34 mouse cellular contexts compared by ENCODE assay signal in genomic region chr2:163901043-163901442, GRCm38 (mm10). TPM values are rescaled to one million over a fixed set of nuclear protein-coding genes. Genes with fewer than 3 reads are reported as not detected.
DNase-seq lines count a peak whose midpoint lies in the region; TF ChIP-seq lines count a peak whose summit lies in the region.
"Had no signal": no experiment of that assay in that cellular context is flagged by ENCODE, and none has a peak within 500 bp of the region (broad histone marks: within the 10 kb centered on the region; RNA-seq: fewer than 3 reads in every experiment).

No protein-coding gene starts in this region.

- TF ChIP-seq POLR2A in testis, adult 2 months (IDR thresholded peaks at IDR 0.05; ENCODE audit: control insufficient read depth, low read depth, low read length): no peak

- no peaks in the 10 kb centered on the region for H3K27me3 ChIP-seq in testis, adult 2 months (ENCODE audit: control insufficient read depth, insufficient read depth, low read length)
- H3K27me3 ChIP-seq: hindbrain, embryonic 12.5 days; intestine, embryonic 15.5 days; liver, embryonic 13.5 days had no signal

- H3K4me3 ChIP-seq in testis, adult 2 months (ENCODE audit: control insufficient read depth, low read depth, low read length): no peak overlapping the region
- H3K4me3 ChIP-seq: heart, embryonic 10.5 days; heart, embryonic 15.5 days; hindbrain, embryonic 12.5 days; intestine, embryonic 15.5 days; limb, embryonic 13.5 days; liver, embryonic 13.5 days had no signal

- intact Hi-C loops in heart, postnatal 25 days (cut with DNase I): no loop called here

- H3K4me1 ChIP-seq in testis, adult 2 months (ENCODE audit: control insufficient read depth, insufficient read depth, low read length): 0 out of 2 replicates have a peak, but pooled peaks cover 2% of the 10 kb centered on the region
- H3K4me1 ChIP-seq: intestine, embryonic 15.5 days; liver, embryonic 13.5 days had no signal

- no peaks in the 10 kb centered on the region for H3K36me3 ChIP-seq in testis, adult 2 months (ENCODE audit: control insufficient read depth, insufficient read depth, low read length)
- H3K36me3 ChIP-seq: heart, embryonic 10.5 days; heart, embryonic 15.5 days; hindbrain, embryonic 12.5 days; intestine, embryonic 15.5 days; limb, embryonic 13.5 days; liver, embryonic 13.5 days had no signal

- peak overlapping the region; percentile 54; the same call in 1 of the 2 replicates for H3K27ac ChIP-seq in testis, adult 2 months (ENCODE audit: control insufficient read depth, insufficient read depth, low read depth, low read length)
- H3K27ac ChIP-seq: heart, embryonic 10.5 days; heart, embryonic 15.5 days; hindbrain, embryonic 12.5 days; intestine, embryonic 15.5 days; limb, embryonic 13.5 days; liver, embryonic 13.5 days had no signal

- TF ChIP-seq CTCF in testis, adult 2 months (IDR thresholded peaks at IDR 0.05; ENCODE audit: control insufficient read depth, insufficient read depth, insufficient replicate concordance, low read depth, low read length): no peak

- DNase-seq in adrenal gland, adult 2 months: peak; percentile 69
- no peak for DNase-seq in adrenal gland, postnatal 4 days (ENCODE audit: low spot score in 2 of 2)
- DNase-seq in heart, adult 8-10 months (ENCODE audit: low spot score): peak; percentile 24
- no peak for DNase-seq in heart, postnatal 25 days (ENCODE audit: low spot score)
- DNase-seq in testis, postnatal 10 days (ENCODE audit: low spot score): no peak
- DNase-seq in gastrocnemius, postnatal 25 days: no peak
- DNase-seq: cerebellum, adult 11 months; cerebellum, adult 9-10 months; cerebellum, postnatal 36 days; heart, postnatal 36 days; kidney, adult 2 months; kidney, postnatal 4 days; liver, embryonic 13.5 days; lung, adult 18-20 months; lung, postnatal 14 days; midbrain, embryonic 14.5 days; right cerebral cortex, postnatal 25 days; spleen, adult 18-20 months; thymus, adult 18-20 months; thymus, postnatal 25 days had no signal

RNA-seq across cellular contexts. Expression of gene Rims4, which starts 17.4 kb away (rescaled TPM):
- total RNA-seq in adrenal gland, adult 2 months (2021): 100 to 1,000 TPM in 1 of 2 experiments, 10 to 100 TPM in 1; 89.5 to 154 TPM
- polyA plus RNA-seq in adrenal gland, adult 2 months (2012; rRNA removed): 36.4 and 60.2 TPM in 2 replicates
- 100 to 1,000 TPM; 101 to 103 TPM for total RNA-seq in adrenal gland, postnatal 4 days (2021)
- total RNA-seq in heart, adult 8-10 months (2022): 1 to 10 TPM; 1.6 to 2.6 (median 1.8) TPM
- under 1 TPM; 0.31 to 0.39 TPM for total RNA-seq in heart, postnatal 25 days (2021)
- 1.1 and 1.5 TPM in 2 replicates for polyA plus RNA-seq in testis, adult 2 months (2012; rRNA removed)
- 1 to 10 TPM in 1 of 2 experiments, under 1 TPM in 1; 0.86 to 2.0 TPM for total RNA-seq in gastrocnemius, postnatal 25 days (2021)
- total RNA-seq: MEL; monocyte, adult 5-6 weeks had no signal

RNA-seq across cellular contexts. Expression of gene Kcnk15, which starts 47.6 kb away (rescaled TPM):
- total RNA-seq in adrenal gland, adult 2 months (2021): not detected
- 0.19 TPM in 1 of 2 replicates, not detected in the other for polyA plus RNA-seq in adrenal gland, adult 2 months (2012; rRNA removed)
- total RNA-seq in adrenal gland, postnatal 4 days (2021): not detected
- not detected for total RNA-seq in heart, adult 8-10 months (2022)
- total RNA-seq in heart, postnatal 25 days (2021): not detected
- not detected in 2 replicates for polyA plus RNA-seq in testis, adult 2 months (2012; rRNA removed)
- not detected for total RNA-seq in gastrocnemius, postnatal 25 days (2021)
- total RNA-seq: gastrocnemius, postnatal 4 days; heart, postnatal 36 days; layer of hippocampus, adult 8-10 months; layer of hippocampus, postnatal 25 days; MEL; monocyte, adult 5-6 weeks had no signal
- polyA plus RNA-seq: embryonic facial prominence, embryonic 11.5 days; forebrain, embryonic 14.5 days; heart, embryonic 10.5 days; heart, embryonic 15.5 days; hindbrain, embryonic 12.5 days; intestine, embryonic 15.5 days; kidney, adult 2 months; kidney, embryonic 16.5 days; limb, embryonic 13.5 days; liver, embryonic 13.5 days; midbrain, embryonic 14.5 days had no signal

Comparison
In these comparisons a context has a peak if more than half of its experiments do, and no peak if none do; other contexts are left out.
1. DNase-seq: peak in adrenal gland, adult 2 months (single experiment) and heart, adult 8-10 months (single experiment); none in adrenal gland, postnatal 4 days (0 of 2), heart, postnatal 25 days (single experiment), testis, postnatal 10 days (single experiment) and gastrocnemius, postnatal 25 days (single experiment).
2. RNA of gene Rims4, which starts 17.4 kb away (total RNA-seq): 89.5 to 154 TPM in adrenal gland, adult 2 months and 101 to 103 TPM in adrenal gland, postnatal 4 days; 0.86 to 2.0 TPM in gastrocnemius, postnatal 25 days, 1.6 to 2.6 TPM in heart, adult 8-10 months and 0.31 to 0.39 TPM in heart, postnatal 25 days; every median in the first group is over 10 times any median in the second.